Mouse (Mus musculus) kidney, embryonic 14.5 days (tissue): ENCODE results near the gene Mvk. TPM values are rescaled to one million over a fixed set of nuclear protein-coding genes. Genes with fewer than 3 reads are reported as not detected.
A peak's percentile ranks its signal among the peaks of the same experiment; 100 is the strongest.

ENCODE experiments used
- ATAC-seq: fragments of 200-750 bp; cut with Nextera tagmentation; 2 replicates; pipeline ENCODE4 v1.8.0; 2017; ENCODE audit warnings: moderate number of reproducible peaks, mild to moderate bottlenecking, moderate TSS enrichment, moderate library complexity; ENCODE audit not compliant: low FRiP score, low TSS enrichment
- H3K27ac ChIP-seq: fragments of 300-500 bp; sonication (generic); 2 replicates; pipeline ENCODE4 v1.5.1; 2014; ENCODE audit warnings: low read depth, mild to moderate bottlenecking, low read length, moderate library complexity, mixed read lengths
- H3K27me3 ChIP-seq: fragments of 300-500 bp; sonication (generic); 2 replicates; pipeline ENCODE4 v1.6.1; 2014; ENCODE audit warnings: mild to moderate bottlenecking, low read length; ENCODE audit not compliant: control insufficient read depth, insufficient read depth
- H3K36me3 ChIP-seq: fragments of 300-500 bp; sonication (generic); 2 replicates; pipeline ENCODE4 v1.6.1; 2014; ENCODE audit warnings: low read length, mixed read lengths; ENCODE audit not compliant: control insufficient read depth, insufficient read depth
- H3K4me1 ChIP-seq: fragments of 300-500 bp; sonication (generic); 2 replicates; pipeline ENCODE4 v1.6.1; 2014; ENCODE audit warnings: low read length, mixed read lengths; ENCODE audit not compliant: control insufficient read depth, insufficient read depth
- H3K4me2 ChIP-seq: fragments of 300-500 bp; sonication (generic); replicated peaks from 2 replicates; pipeline ENCODE4 v1.6.1; 2014; ENCODE audit warnings: low read depth, mild to moderate bottlenecking, low read length
- H3K4me3 ChIP-seq: fragments of 300-500 bp; sonication (generic); 2 replicates; pipeline ENCODE4 v1.5.1; 2014; ENCODE audit warnings: mild to moderate bottlenecking, low read length
- H3K9ac ChIP-seq: fragments of 300-500 bp; sonication (generic); 2 replicates; pipeline ENCODE4 v1.6.1; 2014; ENCODE audit warnings: low read depth, mild to moderate bottlenecking, low read length, moderate library complexity
- H3K9me3 ChIP-seq: fragments of 300-500 bp; sonication (generic); 2 replicates; pipeline ENCODE4 v1.6.1; 2016; ENCODE audit warnings: low read length; ENCODE audit not compliant: control insufficient read depth
- WGBS: fragments of 180-500 bp; shearing (Covaris S2); extraction: QIAGEN DNeasy Blood & Tissue Kit; methylation state at CpG from one replicate; pipeline ENCODE4 v1.1.7; 2014; 5-methylcytosine and 5-hydroxymethylcytosine counted together
- polyA plus RNA-seq: library from polyadenylated mRNA; unstranded; fragments of >200 nt; fragmentation: Nextera tagmentation; extraction: Ambion mirVana; gene quantifications from 2 replicates; pipeline ENCODE4 v1.2.1, GENCODE M21; 2014

Gene Mvk
- polyA plus RNA-seq, 1 experiment from 2014 or later, result 48.3 TPM

DNA sequence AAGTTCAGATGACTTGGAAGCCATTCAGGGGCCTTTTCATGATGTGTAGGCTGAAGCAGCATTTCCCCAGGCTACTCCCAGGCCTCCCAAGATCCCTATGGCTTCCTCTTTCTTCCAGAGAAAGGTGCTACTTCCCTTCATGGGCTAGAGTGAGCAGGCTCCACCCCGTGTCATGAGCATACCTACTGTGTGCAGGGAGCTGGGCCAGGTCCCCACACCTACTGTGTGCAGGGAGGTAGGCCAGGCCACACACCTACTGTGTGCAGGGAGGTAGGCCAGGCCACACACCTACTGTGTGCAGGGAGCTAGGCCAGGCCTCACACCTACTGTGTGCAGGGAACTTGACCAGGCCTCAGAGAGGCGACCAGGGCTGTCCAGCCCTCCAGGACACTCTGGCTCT is 20.5 kb downstream of the Mvk start:
- peaks cover 40% of the 10 kb centered on the region for H3K4me1 ChIP-seq
- no peak overlapping the region for H3K9ac ChIP-seq
- H3K4me3 ChIP-seq, result no peak overlapping the region
- H3K36me3 ChIP-seq, result no peaks in the 10 kb centered on the region
- WGBS, result 71% methylated on average over 2 of the region's 2 CpGs
- H3K9me3 ChIP-seq, result no peaks in the 10 kb centered on the region
- peaks cover 3% of the 10 kb centered on the region; the same call in 1 of the 2 replicates for H3K27me3 ChIP-seq
- no peak overlapping the region for H3K27ac ChIP-seq
- no peak overlapping the region for H3K4me2 ChIP-seq
- no peak for ATAC-seq

DNA sequence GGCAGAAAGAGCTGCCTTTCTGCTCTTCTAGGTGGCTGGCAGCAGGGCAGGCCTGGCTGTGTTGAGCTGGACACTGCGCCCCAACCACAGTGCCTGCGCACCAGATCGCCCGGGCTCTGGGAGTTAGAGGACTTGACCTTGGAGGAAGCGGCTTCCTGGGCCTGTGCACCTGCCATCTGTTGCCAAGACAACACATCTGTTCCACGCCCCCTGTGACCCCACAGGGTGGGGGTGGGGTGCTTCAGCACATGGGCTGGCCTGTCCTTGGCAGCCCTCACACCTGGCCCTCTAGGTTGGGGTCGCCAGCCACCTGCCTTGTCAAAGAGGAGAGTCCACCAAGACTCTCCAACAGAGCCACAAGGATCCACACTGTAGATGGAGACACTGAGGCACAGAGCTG is 21.6 kb downstream of the Mvk start:
- no peak for ATAC-seq
- Histone ChIP-seq H3K4me1 (peaks cover 35% of the 10 kb centered on the region), H3K9ac (no peak overlapping the region), H3K36me3 (no peaks in the 10 kb centered on the region), H3K27ac (no peak overlapping the region), H3K4me2 (no peak overlapping the region), H3K27me3 (peaks cover 3% of the 10 kb centered on the region; the same call in 1 of the 2 replicates), H3K4me3 (no peak overlapping the region), H3K9me3 (no peaks in the 10 kb centered on the region)
- 59% methylated on average over 7 of the region's 7 CpGs for WGBS

DNA sequence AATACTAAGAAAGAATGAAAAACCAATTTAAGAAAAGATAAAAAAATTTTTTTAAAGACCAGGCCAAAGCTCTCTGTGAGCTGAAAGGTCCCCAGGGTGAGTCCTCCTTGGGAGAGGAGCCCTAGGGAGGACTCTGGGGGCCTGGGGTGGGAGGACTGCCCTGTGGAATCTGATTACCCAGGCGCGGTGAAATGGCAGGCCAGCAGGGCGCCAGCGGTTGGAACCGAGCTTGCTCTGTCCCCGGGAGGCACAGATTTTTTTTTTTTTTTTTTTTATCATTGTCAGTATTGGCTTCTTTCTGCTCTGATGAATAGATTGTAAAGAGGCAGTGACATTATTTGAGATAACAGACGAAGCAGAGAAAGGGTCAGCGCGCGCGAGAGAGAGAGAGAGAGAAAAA is 22.9 kb downstream of the Mvk start:
- Histone ChIP-seq H3K9ac (peak overlapping the region; percentile 42; the same call in 1 of the 2 replicates), H3K9me3 (no peaks in the 10 kb centered on the region), H3K4me3 (peak overlapping the region; percentile 22), H3K4me2 (peak overlapping the region; percentile 49), H3K27me3 (peaks cover 3% of the 10 kb centered on the region; the same call in 1 of the 2 replicates), H3K36me3 (no peaks in the 10 kb centered on the region), H3K27ac (peak overlapping the region; percentile 88; the same call in 1 of the 2 replicates), H3K4me1 (peaks cover 29% of the 10 kb centered on the region)
- peak; percentile 53 for ATAC-seq
- WGBS, result 2% methylated on average over 11 of the region's 11 CpGs

DNA sequence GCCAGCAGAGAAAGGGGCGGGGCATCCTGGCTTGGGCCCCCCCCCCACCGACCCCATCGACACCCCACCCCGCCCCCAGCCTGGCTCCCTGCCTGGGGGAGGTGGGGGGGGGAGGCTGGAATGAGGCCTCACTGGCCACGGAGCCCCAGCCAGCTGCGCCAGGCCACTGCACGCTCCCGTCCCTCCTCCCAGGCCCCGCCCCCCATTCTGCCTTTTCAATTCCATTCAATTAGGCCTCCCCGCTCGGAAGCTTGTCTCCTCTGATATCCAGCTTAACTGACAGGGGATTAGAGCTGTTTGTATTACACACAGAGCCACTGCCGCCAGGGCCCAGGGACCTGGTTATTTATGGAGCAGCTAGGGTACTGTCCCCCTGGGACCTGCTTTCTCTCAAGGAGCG is 23.4 kb downstream of the Mvk start:
- Histone ChIP-seq H3K9ac (peak overlapping the region; percentile 42; the same call in 1 of the 2 replicates), H3K27ac (peak overlapping the region; percentile 88), H3K4me2 (peak overlapping the region; percentile 49), H3K4me1 (peaks cover 29% of the 10 kb centered on the region), H3K4me3 (peak overlapping the region; percentile 22), H3K36me3 (no peaks in the 10 kb centered on the region), H3K27me3 (peaks cover 3% of the 10 kb centered on the region; the same call in 1 of the 2 replicates), H3K9me3 (no peaks in the 10 kb centered on the region)
- peak; percentile 82 for ATAC-seq
- under 1% methylated on average over 8 of the region's 13 CpGs for WGBS

DNA sequence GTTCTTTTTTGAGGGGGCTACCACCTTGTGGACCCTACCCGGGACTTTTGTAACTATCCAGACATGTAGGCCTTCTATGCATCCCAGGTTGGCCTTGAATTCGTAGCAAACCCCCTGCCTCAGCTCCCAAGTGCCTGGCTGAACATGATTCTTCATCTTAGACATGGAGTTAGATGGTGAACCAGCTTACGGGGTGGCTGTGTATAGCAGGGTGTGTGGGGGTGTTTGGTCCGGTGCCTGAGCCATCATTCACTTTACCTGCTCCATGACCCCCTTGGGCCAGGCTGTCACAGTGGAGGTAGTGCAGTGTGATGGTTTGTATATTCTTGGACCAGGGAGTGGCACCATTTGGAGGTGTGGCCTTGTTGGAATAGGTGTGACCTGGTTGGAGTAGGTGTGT is 23.9 kb downstream of the Mvk start:
- Histone ChIP-seq H3K27ac (peak overlapping the region; percentile 88), H3K36me3 (no peaks in the 10 kb centered on the region), H3K9ac (no peak overlapping the region; the same call in 1 of the 2 replicates), H3K4me2 (peak overlapping the region; percentile 49; the same call in 1 of the 2 replicates), H3K9me3 (no peaks in the 10 kb centered on the region), H3K27me3 (peaks cover 3% of the 10 kb centered on the region; the same call in 1 of the 2 replicates), H3K4me1 (peaks cover 29% of the 10 kb centered on the region), H3K4me3 (no peak overlapping the region)
- 56% methylated on average over 4 of the region's 4 CpGs for WGBS
- ATAC-seq, result no peak

DNA sequence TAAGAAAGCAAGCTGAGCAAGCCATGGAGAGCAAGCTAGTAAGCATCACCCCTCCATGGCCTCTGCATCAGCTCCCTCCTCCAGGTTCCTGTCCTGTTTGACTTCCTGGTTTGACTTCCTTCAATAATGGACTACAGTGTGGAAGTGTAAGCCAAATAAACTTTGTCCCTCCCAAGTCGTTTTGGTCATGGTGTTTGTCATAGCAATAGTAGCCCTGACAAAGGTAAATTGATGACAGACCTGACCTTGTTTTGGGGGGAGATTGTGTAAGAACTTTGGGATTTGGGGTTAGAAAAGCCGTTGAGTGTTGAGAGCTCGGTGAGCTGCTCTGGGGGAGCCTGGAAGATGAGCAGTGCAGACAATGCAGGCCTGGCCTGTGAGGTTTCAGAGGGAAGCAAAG is 26.3 kb downstream of the Mvk start:
- 64% methylated on average over 3 of the region's 3 CpGs for WGBS
- Histone ChIP-seq H3K27me3 (peaks cover 3% of the 10 kb centered on the region; the same call in 1 of the 2 replicates), H3K9ac (no peak overlapping the region), H3K27ac (no peak overlapping the region), H3K36me3 (no peaks in the 10 kb centered on the region), H3K4me1 (peaks cover 30% of the 10 kb centered on the region), H3K4me3 (no peak overlapping the region), H3K4me2 (no peak overlapping the region), H3K9me3 (no peaks in the 10 kb centered on the region)
- ATAC-seq, result no peak

DNA sequence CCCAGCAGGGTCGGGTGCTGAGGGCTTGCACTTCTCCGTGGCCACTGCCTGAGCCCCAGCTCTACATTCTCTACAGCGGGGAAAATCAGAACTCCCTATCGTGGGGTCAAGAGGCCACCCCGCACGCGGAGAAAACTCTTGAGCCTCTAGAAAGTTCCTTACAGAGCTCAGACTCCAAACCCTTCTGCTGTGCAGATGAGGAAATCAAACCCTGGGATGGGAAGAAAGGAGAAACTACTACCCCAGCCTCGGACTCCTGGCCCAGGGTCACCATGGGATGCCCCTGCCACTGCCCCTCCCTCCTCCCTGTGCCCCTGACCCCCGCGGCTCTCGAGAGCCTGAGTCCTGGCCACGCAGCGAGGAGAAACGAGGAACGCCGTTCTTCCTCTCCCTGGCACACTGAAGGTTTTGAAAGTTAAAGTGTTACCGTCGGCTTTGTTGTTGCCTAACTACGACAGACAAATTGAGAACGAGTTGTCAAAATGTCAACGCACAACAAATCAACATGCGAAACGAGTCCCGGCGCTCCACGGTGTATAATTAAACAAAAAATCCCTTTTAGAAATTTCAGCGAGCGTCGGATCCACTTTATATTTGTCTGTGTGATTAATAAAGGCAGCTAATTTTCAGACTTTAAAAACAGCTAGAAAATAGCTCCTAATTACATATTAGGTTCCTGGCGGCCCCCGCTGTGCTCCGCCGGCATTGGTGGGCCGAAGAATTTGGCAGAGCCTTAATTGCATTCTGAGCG is 30.8 kb downstream of the Mvk start:
- Histone ChIP-seq H3K27me3 (no peaks in the 10 kb centered on the region), H3K27ac (no peak overlapping the region), H3K4me1 (peaks cover 7% of the 10 kb centered on the region; the same call in 1 of the 2 replicates), H3K9me3 (no peaks in the 10 kb centered on the region), H3K9ac (no peak overlapping the region), H3K4me3 (no peak overlapping the region), H3K4me2 (no peak overlapping the region), H3K36me3 (no peaks in the 10 kb centered on the region)
- WGBS, result 35% methylated on average over 35 of the region's 35 CpGs
- ATAC-seq, result no peak; the same call in 1 of the 2 replicates

DNA sequence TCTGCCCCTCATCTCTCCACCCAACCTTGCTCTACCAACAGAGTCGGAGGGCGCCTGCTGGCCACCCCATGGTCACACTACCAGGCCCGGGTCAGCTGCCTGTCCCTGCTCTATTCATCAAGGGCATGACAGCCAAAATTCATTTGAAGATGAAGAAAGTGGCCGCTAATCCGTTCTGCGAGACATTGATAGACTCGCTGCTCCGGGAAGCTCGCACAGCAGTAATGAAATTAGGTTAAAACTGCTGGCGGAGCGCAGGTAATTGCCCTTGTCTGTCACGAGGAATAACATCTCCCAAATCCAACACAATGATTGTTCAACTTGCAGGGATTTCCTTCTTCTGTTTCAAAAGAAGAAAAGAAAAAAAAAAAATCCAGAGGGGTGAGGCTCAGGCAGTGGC is 34.2 kb downstream of the Mvk start:
- H3K9me3 ChIP-seq, result no peaks in the 10 kb centered on the region
- H3K4me2 ChIP-seq, result no peak overlapping the region
- ATAC-seq, result no peak
- peaks cover 15% of the 10 kb centered on the region for H3K4me1 ChIP-seq
- H3K27ac ChIP-seq, result no peak overlapping the region
- H3K4me3 ChIP-seq, result no peak overlapping the region
- H3K9ac ChIP-seq, result no peak overlapping the region
- no peaks in the 10 kb centered on the region for H3K36me3 ChIP-seq
- no peaks in the 10 kb centered on the region for H3K27me3 ChIP-seq
- WGBS, result 84% methylated on average over 12 of the region's 12 CpGs

DNA sequence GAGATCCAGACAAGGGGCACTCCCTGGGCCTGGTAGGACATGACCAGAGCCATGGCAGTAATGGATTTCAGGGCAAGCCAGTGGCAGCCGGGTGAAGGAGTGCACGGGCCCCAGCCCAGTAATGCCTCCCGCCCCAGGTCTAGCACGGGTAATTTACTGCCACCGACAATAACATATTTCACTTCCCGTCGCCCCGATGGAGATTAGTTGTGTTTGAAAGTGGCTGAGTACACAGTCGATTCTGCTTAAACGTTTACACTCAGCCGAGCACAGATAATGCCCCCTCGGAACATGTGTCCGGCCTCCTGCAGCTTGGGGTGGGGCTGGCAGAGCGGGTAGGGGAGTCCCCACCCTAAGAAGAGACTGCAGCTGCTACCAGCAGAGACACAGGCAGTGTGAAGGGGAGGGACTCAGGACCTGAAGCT is 38.5 kb downstream of the Mvk start:
- Histone ChIP-seq H3K9ac (no peak overlapping the region), H3K9me3 (no peaks in the 10 kb centered on the region), H3K4me1 (peaks cover 8% of the 10 kb centered on the region), H3K27me3 (no peaks in the 10 kb centered on the region), H3K4me2 (peak overlapping the region; percentile 30; the same call in 1 of the 2 replicates), H3K4me3 (no peak overlapping the region), H3K27ac (0 out of 2 replicates have a peak overlapping the region, but pooled peaks have one; percentile 17), H3K36me3 (no peaks in the 10 kb centered on the region)
- WGBS, result 5% methylated on average over 14 of the region's 14 CpGs
- 0 out of 2 replicates have a peak, but pooled peaks have one; percentile 63 for ATAC-seq
